Mouse (Mus musculus): Measurements from ENCODE around the gene Trappc3. TPM values are rescaled to one million over a fixed set of nuclear protein-coding genes. Genes with fewer than 3 reads are reported as not detected.

Gene Trappc3
- total and polyA plus RNA-seq, 3 experiments, result 36.2 to 98.3 (median 61.2) TPM

- peaks cover 49% of the 10 kb centered on the region for H3K36me3 ChIP-seq (replicated peaks)
- TF ChIP-seq TAL1 (conservative IDR thresholded peaks at IDR 0.05; ENCODE audit: low read depth, low read length) (no peak), GATA1 (IDR thresholded peaks at IDR 0.05; ENCODE audit: borderline replicate concordance, low read length) (no peak), POLR2AphosphoS5 (IDR thresholded peaks at IDR 0.05; ENCODE audit: insufficient replicate concordance, low read depth, low read length) (no peak), GATA2 (IDR thresholded peaks at IDR 0.05; ENCODE audit: borderline replicate concordance, low read depth, low read length) (no peak), CTCF (IDR thresholded peaks at IDR 0.05; ENCODE audit: low read depth, low read length) (no peak)
Observed at GRCm38 (mm10) chr4:126246202-126246889, 15.8 kb upstream of the Trappc3 start.

GRCm38 (mm10) chr4:126248261-126248868, 13.8 kb upstream of the Trappc3 start:
- peaks cover 50% of the 10 kb centered on the region for H3K36me3 ChIP-seq (replicated peaks)
- no peak for DNase-seq (ENCODE audit: low spot score)
- no peak overlapping the region for H3K4me3 ChIP-seq (ENCODE audit: low read depth, low read length)
- no peak for ATAC-seq (ENCODE audit: extremely low read depth, insufficient number of reproducible peaks, low FRiP score, poor library complexity, severe bottlenecking)
- H3K27me3 ChIP-seq (ENCODE audit: insufficient read depth, low read length), result no peaks in the 10 kb centered on the region
- no peaks in the 10 kb centered on the region for H3K9me3 ChIP-seq (replicated peaks)
- H3K4me1 ChIP-seq (ENCODE audit: insufficient read depth, low read depth, low read length), result peaks cover 22% of the 10 kb centered on the region
- TF ChIP-seq POLR2AphosphoS5 (IDR thresholded peaks at IDR 0.05; ENCODE audit: insufficient replicate concordance, low read depth, low read length) (no peak), GATA1 (IDR thresholded peaks at IDR 0.05; ENCODE audit: borderline replicate concordance, low read length) (no peak), CTCF (IDR thresholded peaks at IDR 0.05; ENCODE audit: low read depth, low read length) (no peak), TAL1 (conservative IDR thresholded peaks at IDR 0.05; ENCODE audit: low read depth, low read length) (no peak), GATA2 (IDR thresholded peaks at IDR 0.05; ENCODE audit: borderline replicate concordance, low read depth, low read length) (no peak)

More at GRCm38 (mm10) chr4:126246202-126246889, 15.8 kb upstream of the Trappc3 start:
- ATAC-seq (ENCODE audit: extremely low read depth, insufficient number of reproducible peaks, low FRiP score, poor library complexity, severe bottlenecking), result no peak
- H3K27me3 ChIP-seq (ENCODE audit: insufficient read depth, low read length), result no peaks in the 10 kb centered on the region
- no peak overlapping the region for H3K4me3 ChIP-seq (ENCODE audit: low read depth, low read length)
- H3K4me1 ChIP-seq (ENCODE audit: insufficient read depth, low read depth, low read length), result peaks cover 6% of the 10 kb centered on the region; the same call in 1 of the 2 replicates
- no peaks in the 10 kb centered on the region for H3K9me3 ChIP-seq (replicated peaks)
- no peak for DNase-seq (ENCODE audit: low spot score)

GRCm38 (mm10) chr4:126250659-126251058, 11.5 kb upstream of the Trappc3 start:
- DNase-seq (ENCODE audit: low spot score) (no peak), ATAC-seq (ENCODE audit: extremely low read depth, insufficient number of reproducible peaks, low FRiP score, poor library complexity, severe bottlenecking) (no peak)
- Histone ChIP-seq H3K4me1 (ENCODE audit: insufficient read depth, low read depth, low read length) (peaks cover 44% of the 10 kb centered on the region), H3K27me3 (ENCODE audit: insufficient read depth, low read length) (no peaks in the 10 kb centered on the region), H3K9me3 (replicated peaks) (no peaks in the 10 kb centered on the region), H3K4me3 (ENCODE audit: low read depth, low read length) (no peak overlapping the region), H3K36me3 (replicated peaks) (peaks cover 47% of the 10 kb centered on the region)
- TF ChIP-seq CTCF (IDR thresholded peaks at IDR 0.05; ENCODE audit: low read depth, low read length), result no peak
- TF ChIP-seq TAL1 (conservative IDR thresholded peaks at IDR 0.05; ENCODE audit: low read depth, low read length), result no peak
- no peak for TF ChIP-seq POLR2AphosphoS5 (IDR thresholded peaks at IDR 0.05; ENCODE audit: insufficient replicate concordance, low read depth, low read length)
- no peak for TF ChIP-seq GATA2 (IDR thresholded peaks at IDR 0.05; ENCODE audit: borderline replicate concordance, low read depth, low read length)
- TF ChIP-seq GATA1 (IDR thresholded peaks at IDR 0.05; ENCODE audit: borderline replicate concordance, low read length), result no peak

GRCm38 (mm10) chr4:126251655-126252254, 10.4 kb upstream of the Trappc3 start:
- TF ChIP-seq CTCF (IDR thresholded peaks at IDR 0.05; ENCODE audit: low read depth, low read length) (no peak), POLR2AphosphoS5 (IDR thresholded peaks at IDR 0.05; ENCODE audit: insufficient replicate concordance, low read depth, low read length) (no peak), GATA1 (IDR thresholded peaks at IDR 0.05; ENCODE audit: borderline replicate concordance, low read length) (no peak), TAL1 (conservative IDR thresholded peaks at IDR 0.05; ENCODE audit: low read depth, low read length) (no peak), GATA2 (IDR thresholded peaks at IDR 0.05; ENCODE audit: borderline replicate concordance, low read depth, low read length) (no peak)
- Histone ChIP-seq H3K36me3 (replicated peaks) (peaks cover 38% of the 10 kb centered on the region), H3K4me1 (ENCODE audit: insufficient read depth, low read depth, low read length) (peaks cover 54% of the 10 kb centered on the region), H3K4me3 (ENCODE audit: low read depth, low read length) (no peak overlapping the region), H3K9me3 (replicated peaks) (no peaks in the 10 kb centered on the region), H3K27me3 (ENCODE audit: insufficient read depth, low read length) (no peaks in the 10 kb centered on the region)
- DNase-seq (ENCODE audit: low spot score) (no peak), ATAC-seq (ENCODE audit: extremely low read depth, insufficient number of reproducible peaks, low FRiP score, poor library complexity, severe bottlenecking) (no peak)

- no peak for TF ChIP-seq TAL1 (conservative IDR thresholded peaks at IDR 0.05; ENCODE audit: low read depth, low read length)
- no peak for TF ChIP-seq GATA2 (IDR thresholded peaks at IDR 0.05; ENCODE audit: borderline replicate concordance, low read depth, low read length)
- TF ChIP-seq CTCF (IDR thresholded peaks at IDR 0.05; ENCODE audit: low read depth, low read length), result no peak
- no peak for TF ChIP-seq POLR2AphosphoS5 (IDR thresholded peaks at IDR 0.05; ENCODE audit: insufficient replicate concordance, low read depth, low read length)
- no peak for TF ChIP-seq GATA1 (IDR thresholded peaks at IDR 0.05; ENCODE audit: borderline replicate concordance, low read length)
- DNase-seq (ENCODE audit: low spot score) (no peak), ATAC-seq (ENCODE audit: extremely low read depth, insufficient number of reproducible peaks, low FRiP score, poor library complexity, severe bottlenecking) (no peak)
- Histone ChIP-seq H3K9me3 (replicated peaks) (no peaks in the 10 kb centered on the region), H3K4me3 (ENCODE audit: low read depth, low read length) (no peak overlapping the region), H3K36me3 (replicated peaks) (peaks cover 31% of the 10 kb centered on the region), H3K4me1 (ENCODE audit: insufficient read depth, low read depth, low read length) (peaks cover 62% of the 10 kb centered on the region), H3K27me3 (ENCODE audit: insufficient read depth, low read length) (peaks cover 4% of the 10 kb centered on the region; the same call in 1 of the 2 replicates)
Observed at GRCm38 (mm10) chr4:126252411-126253237, 9.5 kb upstream of the Trappc3 start.

Measured in G1E (cell line).